Mouse (Mus musculus) MEL-GATA-1-ER (cell line): ENCODE data around the gene Gm45844.
"Not testable (repeated sequence)": the region's sequence is repeated elsewhere in the genome, so short reads cannot be mapped to it uniquely, and the experiment has no call there.

Source experiments
- DNase-seq: peaks from one replicate; pipeline ENCODE4 v3.0.0-alpha.2; 2012; ENCODE audit warnings: low read depth; ENCODE audit errors: extremely low read depth

The Gm45844 gene

DNA sequence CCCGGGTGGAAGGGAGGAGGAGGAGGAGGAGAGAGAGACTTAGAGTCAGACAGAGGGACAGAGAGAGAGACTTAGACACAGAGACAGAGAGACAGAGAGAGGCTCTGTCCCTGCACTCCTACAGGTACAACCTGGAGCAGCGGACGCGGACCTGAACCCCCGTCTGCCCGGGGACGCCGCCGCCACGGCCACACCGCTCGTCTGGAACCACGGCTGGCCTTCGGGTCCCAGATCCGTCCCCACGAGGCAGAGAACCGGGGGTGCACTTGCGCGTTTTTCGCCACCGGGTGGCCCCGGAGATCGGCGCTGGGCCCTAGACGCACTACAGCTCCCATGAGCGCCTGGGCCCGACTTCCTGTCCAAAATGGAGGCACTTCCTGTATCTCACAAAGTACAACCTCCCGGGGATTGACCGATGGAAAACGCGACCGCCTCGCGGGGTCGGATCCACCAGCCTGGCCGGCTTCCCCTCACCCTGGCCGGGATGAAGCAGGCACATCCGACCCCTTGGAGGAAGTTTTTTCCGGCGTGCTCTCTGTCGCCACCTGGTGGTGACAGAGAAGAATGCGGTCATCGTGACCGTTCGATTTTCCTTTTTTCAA, at the start of gene Gm45844:
Gene Gm45844, minus strand, starts transcription at position 324 of the 602 bp plus-strand sequence.
- peak; percentile 64 for DNase-seq

DNA sequence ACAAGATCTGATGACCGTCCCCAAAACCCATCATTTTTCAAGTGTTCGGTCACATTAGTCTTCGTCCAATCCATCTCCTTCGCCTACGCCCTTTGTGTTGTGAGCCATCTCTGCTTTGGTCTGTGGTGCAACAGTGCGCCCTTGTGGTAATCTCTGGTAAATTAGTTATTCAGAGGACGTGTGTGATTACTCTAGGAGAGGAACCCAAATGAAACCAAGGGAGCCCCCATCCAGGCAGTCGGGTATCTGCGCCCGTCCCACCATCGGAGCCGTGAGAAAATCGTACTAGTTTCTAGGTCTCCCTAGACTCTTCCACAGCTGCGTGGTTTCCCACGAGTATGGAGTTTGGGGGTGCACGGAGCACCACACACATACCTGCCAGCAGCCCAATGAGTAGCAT, 17.5 kb upstream of the Gm45844 start:
- DNase-seq, result peak; percentile 29

DNA sequence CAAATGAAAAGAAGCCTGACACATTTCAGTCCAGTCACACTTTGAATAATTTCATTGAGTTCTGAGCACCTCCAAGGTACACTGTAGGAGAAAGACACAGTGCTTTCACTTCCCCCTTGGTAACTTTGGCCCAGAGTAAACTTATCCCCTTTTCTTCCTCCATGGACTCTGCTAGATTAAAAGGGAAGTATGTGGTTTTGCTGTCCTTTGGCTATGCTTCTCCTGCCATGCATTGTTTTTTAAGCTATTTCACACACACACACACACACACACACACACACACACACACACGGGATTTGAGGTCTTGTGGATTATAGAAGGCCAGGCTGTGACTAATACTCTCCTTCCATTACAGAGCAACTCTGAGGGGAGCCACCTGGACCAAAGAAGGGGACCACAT, 3.3 kb upstream of the Gm45844 start:
- DNase-seq, result peak; percentile 49

DNA sequence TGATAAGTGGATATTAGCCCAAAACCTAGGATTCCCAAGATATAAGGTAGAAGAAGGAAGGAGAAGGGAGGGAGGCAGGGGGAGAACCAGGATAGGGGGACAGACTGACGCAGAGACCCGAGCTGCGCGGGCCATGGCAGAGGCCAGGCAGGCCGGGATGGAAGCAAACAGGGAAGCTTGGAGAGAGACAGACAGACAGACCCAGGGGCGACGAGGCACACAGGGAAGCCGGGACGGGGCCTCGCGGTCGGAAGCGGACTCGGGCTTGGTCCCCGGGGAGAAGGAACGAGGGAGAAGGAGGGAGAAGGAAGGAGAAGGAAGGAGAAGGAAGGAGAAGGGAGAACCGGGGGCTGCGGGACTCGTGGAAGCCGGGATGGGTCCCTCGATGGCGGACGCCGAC, 533 bp downstream of the Gm45844 start:
- not testable (repeated sequence) for DNase-seq

DNA sequence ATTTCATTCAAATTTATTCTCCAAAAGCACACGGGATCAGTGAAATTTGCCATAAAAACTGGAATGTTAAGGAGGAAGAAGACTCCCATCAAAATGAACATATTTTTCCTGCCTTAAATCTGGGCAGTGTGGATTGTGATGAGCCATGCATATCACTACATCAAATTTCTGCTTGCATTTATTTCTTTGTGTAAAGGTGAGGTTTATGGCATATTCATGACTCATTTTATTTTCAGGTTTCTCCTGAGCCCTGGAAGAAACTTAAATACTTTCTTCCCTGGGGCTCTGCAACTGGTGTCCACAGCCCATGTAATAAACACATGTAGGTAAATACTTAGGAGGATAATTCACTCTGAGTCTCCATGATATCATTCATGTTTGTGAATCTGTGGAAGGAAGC, 30.9 kb downstream of the Gm45844 start, which contains the start of gene Vmn2r29:
Gene Vmn2r29, minus strand, starts transcription at position 101 of the 400 bp plus-strand sequence.
- DNase-seq, result not testable (repeated sequence)

DNA sequence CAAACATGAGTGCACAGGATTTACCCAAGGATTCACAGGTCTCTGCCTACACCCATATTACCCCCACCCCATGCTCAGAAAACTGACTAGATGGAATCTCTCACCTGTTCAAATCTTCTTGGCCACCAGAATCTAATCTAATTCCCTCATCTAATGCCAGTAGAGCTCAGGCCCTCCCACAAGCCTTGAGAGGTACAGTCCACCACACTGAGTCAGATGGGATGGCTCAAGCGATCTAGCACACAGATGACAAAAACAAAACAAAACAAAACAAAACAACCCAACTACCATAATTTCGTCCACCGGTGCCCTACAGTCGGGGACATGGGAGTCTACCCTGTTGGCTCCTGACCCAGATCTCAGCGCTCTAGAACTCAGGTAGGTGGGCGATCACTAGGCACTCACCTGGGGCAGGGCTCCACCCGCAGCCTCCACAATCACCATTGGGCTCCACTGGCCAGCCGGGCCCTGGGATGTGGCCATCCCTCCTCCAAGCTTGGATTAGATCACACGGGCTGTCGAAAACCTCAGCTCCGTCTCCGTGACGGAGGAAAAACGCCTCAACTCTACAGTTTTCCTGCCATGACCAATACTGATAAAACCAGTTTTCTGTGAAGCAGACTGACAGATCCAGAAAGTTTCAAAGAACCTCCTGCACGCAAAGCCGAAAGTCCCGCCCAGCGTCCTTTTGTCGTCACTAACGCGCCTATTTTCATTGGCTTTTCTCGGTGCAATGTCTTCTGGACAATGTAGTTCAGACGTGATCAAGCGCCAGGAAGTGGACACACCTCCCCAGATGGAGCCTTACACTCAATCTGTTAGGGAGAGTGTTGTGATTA, 68.6 kb downstream of the Gm45844 start, which contains the start of gene Zfp772:
Gene Zfp772, minus strand, starts transcription at position 686 of the 839 bp plus-strand sequence.
- not testable (repeated sequence) for DNase-seq

DNA sequence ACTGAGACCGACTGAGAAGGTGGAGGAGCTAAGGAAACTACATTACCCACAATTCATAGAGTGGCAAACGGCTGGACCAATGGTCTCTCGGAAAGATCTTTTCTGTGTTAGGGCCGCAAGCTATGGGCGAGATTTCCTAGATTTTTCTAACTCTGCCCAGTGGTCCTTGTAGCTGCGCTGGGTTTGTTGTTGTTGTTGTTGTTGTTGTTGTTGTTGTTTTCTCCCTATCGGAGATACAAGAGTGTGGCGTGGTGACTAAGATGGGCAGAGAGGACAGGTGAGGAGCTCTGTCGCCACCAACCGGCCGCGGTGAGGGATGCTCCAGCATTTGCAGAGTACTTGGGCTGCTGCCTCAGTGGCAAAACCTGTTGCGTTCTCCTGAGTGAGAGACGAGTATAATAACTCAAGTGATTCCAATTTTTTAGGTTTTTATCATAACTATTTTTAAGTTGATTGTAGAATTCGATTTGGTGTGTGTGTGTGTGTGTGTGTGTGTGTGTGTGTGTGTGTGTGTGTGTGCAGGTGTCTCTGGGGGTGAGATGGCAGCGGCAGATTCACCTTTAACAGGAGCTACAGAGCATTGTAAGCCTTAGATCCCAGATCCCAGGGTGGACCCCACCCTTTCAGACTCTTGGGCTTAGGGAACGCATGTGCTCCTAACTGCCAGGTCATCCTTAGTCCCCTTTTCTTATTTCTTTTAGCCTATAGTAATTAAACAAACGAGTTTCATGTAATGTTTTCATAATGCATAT, 89.7 kb downstream of the Gm45844 start:
- peak; percentile 24 for DNase-seq

DNA sequence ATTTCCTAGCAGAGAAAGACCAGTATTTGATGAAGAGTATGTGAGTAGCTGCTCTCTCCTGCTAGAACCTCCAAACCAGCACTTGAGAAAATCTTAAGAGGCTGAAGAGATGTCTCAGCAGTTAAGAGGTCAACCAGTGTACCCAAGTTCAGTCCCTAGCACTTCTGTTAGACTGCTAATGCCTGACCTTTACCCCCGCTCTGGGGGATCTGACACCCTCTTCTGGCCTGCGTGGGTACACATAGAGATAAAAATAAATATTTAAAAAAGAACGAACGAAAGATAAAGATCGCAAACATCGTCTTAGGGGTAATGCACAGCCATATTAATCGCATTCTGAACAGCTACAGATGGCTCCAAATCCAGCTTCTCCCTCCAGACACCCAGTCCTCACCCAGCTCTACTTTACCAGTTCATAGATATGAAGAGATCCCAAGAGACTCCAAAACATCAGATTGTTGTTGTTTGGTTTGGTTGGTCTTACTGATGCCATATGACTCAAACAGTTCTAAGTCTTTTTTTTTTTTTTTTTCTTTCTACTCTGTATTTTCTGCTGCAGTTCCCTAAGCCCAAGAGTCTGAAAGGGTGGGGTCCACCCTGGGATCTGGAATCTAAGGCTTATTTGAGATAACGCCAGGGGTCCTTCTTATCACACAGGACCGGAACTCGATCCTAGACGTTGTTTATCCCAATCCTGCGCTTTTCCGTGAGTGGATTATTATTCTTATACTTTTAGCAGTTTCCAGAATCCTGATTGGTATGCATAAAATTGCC, 90.5 kb downstream of the Gm45844 start:
- DNase-seq, result no peak

DNA sequence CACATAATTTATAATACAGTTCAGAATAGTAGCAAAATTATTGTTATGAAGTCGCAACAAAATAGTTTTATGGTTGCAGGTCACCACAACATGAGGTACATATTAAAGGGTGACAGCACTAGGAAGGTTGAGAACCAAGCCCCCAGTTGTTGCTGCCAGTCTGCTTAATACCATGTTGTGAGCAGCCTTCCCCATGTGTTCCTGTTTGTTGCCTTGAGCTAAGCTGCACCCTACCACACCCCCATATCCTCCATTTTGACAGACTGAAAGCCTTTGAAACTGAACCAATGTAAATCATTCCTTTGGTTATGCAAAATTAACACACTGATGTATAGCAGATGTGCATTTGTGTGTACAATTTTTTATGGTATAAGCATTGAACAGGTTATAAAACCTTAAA, 92.2 kb downstream of the Gm45844 start:
- no peak for DNase-seq

DNA sequence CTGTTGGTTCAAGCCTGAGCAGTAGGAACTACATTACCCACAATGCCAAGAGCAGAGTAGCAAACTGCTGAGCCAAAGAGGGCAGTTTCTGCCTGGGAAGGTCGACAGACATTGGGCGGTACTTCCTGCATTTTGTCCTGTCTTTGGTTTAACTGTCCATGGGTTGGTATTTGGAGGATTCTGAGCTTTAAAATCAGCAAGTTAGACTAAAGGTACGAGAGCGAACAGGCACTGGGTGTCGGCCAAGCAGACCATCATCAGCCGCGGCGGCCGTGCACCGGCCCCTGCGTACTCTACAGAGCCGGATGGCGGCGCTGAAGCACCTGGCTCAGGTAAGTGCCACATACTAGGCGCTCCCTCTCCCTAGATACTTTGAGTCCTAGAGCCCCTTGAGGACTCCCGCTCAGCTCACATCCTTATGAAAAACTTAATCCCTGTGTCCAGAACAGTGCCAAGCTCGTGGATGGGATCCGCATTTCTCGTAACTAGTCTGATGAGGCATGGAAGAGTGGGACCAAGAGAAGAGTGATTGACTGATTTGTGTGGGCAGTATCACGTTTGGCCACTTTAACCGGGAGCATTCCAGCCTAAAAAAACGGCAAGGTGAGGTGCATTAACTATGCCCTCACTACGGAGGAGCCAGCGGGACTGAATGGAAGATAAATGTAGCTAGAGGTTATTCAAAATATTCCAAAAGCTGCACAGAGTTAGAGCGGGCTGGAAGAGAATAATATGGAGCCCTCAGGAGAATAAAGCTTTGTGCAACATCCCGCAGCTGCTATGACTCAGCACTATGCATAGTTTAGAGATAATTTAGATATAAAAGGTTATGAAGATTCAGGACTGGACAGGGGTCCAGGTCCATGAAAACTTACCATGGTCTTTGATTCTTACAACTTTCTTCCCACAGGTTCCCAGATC, 106.6 kb downstream of the Gm45844 start, which contains the start of gene Zfp418:
Gene Zfp418, plus strand, starts transcription at position 104 of the 921 bp plus-strand sequence.
- peak; percentile 37 for DNase-seq
